Mouse (Mus musculus) ZHBTc4 (cell line): ENCODE results near the gene Nbdy.

Source experiments
- DNase-seq: peaks from one replicate; pipeline ENCODE4 v3.0.0-alpha.2; 2011; ENCODE audit warnings: low read depth, low spot score

Gene Nbdy

DNA sequence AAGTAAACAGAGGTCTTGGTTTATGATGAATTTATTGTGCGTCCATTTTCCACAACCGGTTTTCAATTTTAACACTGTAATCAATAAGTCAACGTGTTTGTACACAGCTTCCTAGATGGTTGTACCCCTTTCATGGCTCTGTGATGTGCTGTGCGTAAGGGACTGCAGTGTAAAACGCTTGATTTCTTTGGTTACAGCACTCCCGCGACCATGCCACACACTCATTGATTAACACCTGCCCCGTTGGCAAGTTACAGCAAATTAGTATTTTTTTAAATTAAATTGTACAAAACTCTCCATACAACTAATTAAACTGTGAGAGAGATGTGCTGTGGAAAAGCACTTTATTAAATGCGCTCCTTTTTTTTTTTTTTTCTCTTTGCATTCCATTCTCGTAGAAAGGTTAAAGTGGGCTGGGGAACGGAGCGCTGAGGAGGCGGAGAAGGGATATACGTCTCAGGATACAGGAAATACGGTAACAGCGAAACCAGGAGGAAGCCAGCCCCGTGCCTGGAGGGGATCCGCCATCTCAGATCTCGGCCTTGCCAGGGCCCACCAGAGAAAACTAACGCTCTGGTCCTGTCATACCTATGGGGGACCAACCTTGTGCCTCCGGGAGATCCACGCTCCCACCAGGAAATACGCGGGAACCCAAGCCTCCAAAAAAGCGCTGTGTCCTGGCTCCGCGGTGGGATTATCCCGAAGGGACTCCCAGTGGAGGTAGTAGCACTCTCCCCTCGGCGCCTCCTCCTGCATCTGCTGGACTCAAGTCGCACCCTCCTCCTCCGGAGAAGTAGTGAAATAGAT lies at the start of gene Nbdy:
Nbdy (plus strand) TSS at position 481 of the 807 bp plus-strand sequence.
- DNase-seq, result peak; percentile 72

DNA sequence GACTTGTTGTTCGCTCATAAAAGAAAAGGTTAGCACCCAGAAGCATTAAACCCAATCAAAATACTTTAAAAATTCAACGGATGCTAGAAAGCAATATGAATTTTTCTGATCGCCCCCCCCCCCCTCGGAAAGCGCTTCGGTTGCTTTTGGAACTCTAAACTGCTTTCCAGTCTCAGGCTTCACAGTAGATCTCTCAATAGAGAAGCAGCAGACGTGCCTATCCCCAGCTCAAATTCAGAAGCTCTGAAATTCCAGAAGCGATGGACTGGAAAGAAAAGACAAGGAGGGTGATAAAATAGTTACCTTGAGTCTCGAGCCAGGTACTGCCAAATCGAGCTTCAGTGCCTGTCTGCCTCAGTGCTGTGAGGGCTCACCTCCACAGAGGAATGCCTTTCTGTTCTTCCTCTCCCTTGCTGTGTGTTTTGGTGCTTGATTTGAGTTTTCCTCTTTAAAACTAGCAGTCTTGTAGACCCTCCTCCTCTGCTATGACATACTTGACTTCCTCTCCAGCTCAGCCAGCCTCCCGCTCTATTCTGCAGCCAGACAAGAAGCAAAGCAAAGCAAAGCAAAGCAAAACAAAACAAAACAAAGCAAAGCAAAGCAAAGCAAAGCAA lies 27.5 kb upstream of the Nbdy start, which contains the start of gene Kctd12b:
Kctd12b (minus strand) TSS at position 610 of the 614 bp plus-strand sequence.
- DNase-seq, result peak; percentile 1

DNA sequence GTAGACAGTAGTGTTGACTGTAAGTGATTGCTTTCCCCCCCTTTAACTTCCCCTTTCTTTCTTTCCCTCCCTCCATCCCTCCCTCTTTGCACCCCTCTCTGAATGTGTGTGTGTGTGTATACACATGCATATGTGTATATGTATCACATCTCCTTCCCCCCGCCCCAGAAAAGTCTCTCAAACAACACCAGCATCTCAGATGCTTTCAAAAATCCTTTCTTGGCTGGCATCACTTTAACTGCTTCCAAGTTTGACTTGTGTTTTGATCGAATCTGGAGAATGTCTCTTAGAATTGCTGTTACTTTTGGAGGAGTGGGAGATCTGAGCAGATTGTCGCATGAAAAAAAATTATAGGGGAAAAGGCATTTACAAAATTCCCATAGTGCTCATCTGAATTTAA lies 22.9 kb upstream of the Nbdy start:
- DNase-seq, result no peak

DNA sequence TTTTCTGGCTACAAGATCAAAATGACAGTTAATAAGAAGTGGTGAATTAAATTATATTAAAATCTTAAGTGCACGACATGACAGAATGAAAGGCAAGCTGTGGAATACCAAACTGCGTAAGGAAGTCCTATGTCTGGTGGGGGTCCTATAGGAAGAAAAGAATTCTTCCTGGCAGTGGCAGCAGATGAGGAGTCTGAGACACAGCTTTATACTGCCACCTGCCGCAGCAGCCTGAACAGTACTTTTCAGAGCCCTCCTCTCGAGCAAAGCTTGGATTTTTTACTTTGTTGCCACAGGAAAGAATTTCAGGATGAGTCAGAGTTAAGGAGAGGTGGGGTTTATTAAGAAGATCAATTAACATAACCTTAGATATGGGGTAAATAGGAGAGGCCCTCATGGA lies 15.7 kb upstream of the Nbdy start:
- peak; percentile 2 for DNase-seq

DNA sequence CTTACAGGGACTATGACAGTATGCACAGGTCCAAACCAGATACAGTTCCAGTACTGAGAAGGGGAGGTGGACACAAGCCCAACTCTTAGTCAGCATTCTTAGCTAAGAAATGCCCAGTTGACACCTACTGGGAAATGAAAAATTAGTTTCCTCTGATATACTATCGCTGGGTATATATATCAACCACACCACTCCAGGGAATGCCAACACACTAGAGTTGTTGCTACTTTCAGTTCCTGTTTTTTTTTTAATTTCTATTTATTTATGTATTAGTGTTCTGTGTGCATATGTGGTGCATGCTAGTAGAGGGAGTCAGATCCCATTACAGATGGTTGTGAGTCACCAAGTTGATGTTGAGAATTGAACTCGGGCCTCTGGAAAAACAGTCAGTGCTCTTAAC lies 6.7 kb upstream of the Nbdy start:
- DNase-seq, result no peak

DNA sequence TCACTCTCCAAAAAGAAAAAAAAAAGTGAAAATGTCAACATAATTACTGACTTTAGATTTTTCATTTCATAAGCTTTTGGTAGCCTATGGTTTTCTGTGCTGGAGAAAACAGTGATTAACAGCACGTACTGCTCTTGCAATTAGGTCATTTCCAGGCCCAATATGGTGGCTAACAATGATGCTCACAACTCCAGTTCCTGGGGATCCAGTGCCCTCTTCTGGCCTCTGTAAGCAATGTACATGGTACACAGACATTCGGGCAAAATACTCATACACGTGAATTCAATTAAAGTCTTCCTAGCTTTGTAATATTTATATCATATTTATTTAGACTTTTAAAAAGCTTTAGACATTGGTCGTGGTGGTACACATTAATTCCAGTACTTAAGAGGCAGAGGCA lies 3.8 kb upstream of the Nbdy start:
- DNase-seq, result peak; percentile 62

DNA sequence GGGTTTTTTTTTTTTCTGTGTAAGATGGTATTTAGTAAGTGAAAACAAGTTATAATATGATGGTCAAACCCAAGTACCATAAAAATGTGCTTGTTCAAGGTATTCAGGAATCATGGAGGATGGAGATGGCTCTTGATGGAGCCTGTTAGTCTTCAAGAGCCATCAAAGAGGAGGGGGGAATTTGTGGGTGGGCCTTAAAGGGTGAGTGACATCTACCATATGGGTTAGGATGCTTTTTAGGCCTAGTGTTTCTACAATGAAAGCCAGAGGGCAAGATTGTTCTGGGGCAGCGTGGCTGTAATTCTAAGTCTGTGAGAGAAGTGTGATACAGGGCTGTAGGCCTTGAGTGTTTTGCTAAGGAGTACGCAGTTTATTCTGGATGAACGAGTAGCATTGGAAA lies 1.0 kb downstream of the Nbdy start:
- DNase-seq, result peak; percentile 63

DNA sequence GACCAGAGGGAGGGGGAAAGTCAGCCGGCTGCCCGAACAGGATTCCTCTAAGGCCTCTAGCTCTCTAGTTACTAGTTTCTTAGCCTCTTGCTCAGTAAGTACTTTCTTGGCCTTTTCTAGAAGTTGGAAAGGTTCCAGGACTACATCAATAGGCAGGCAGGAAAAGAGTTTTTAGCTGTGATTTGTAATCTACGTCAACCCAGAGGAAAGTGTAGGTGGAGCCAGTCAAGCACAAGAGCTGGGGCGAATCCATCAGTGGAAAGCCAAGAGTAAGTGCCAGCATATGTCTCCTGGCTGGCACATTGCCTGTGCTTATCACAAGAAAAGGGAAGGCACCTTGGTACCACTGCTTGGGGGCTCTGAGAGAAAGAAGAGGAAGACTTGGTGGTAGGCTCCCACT lies 12.3 kb downstream of the Nbdy start:
- DNase-seq, result no peak

DNA sequence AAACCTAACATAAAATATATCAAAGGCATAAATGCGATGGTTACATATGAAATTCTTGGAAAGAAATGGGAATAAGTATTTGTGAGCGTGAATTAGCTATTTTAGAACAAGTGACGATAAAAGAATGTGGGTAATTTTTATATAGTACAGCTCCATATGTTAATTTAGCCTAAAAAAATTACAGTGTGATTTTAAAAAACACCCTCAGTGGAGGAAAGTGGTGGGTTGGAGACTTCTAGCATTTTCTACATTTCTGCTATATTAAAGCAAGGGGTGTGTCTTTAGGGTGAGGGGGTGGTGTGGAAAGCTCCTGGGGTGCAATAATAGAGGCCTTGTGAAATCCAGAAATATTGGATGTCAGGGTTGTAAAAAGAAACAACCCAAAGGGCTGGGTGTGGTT lies 19.1 kb downstream of the Nbdy start:
- DNase-seq, result no peak

DNA sequence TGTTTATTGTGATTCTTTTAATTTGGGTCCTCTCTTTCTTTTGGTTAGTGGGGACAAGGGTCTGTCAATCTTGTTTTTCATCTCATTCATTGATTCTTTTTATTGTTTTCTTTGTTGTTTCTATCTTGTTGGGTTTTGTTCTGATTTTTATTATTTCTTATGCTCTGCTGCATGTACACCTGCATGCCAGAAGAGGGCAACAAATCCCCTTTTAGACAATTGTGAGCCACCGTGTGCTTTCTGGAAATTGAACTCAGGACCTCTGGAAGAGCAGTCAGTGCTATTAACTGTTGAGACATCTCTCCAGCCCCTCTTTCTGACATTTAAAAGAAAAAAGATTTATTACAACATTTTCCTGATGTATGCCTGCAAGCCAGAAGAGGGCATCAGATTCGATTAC lies 25.8 kb downstream of the Nbdy start:
- DNase-seq, result peak; percentile 4
